Mouse (Mus musculus): ENCODE measurements around the gene 4930442H23Rik.

DNA sequence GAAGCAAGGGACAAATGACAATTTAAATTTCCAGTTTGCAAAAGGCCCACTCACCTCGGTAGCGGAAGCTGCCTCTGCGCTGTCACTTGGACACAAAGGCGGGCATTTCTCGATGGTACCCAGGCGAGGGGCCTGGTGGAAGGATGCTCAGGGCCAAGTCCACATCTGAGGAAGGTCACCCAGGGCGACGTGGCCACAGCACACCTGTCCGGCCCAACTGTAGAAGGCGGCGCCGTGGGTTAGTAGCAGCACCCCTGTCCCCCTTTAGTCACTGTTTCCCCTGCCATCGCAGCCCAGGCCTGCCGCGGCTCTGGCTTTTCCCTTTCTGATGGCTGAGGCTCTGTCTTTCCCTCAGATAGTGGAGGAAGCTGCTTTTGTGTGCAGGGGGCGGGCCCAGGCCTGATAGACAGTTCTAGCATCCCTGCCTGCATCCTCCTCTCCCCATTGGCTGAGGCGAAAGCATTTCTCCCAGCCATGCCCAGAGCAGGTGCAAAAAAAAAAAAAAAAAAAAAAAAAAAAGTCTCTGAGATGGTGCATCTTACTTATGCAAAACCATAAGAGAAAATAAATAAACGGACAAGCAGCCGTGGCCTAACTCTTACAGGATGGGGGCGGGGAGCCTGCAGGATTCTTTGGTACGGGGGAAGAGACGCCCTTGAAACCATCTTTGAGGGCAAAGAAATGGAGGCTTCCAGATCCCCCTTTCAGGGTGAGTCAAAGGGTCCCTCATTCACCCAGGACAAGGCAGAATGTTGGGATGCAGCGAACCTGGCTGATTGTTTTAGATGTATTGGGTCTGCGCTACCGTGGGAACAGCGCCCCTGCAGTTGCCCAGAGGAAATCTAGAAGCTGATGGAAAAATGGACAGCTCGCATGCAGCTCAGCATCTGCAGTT is 47.0 kb upstream of the 4930442H23Rik start, which contains the start of gene Atcay:
- TF ChIP-seq CTCF (IDR thresholded peaks at IDR 0.05; ENCODE audit: low read depth, low read length) (no peak), GATA2 (IDR thresholded peaks at IDR 0.05; ENCODE audit: borderline replicate concordance, low read depth, low read length) (no peak)
